Mouse (Mus musculus): ENCODE measurements around the gene Trpm4. TPM values are rescaled to one million over a fixed set of nuclear protein-coding genes. Genes with fewer than 3 reads are reported as not detected.

Trpm4 gene
- polyA plus RNA-seq, 1 experiment from 2014 or later: 15.7 TPM

DNA sequence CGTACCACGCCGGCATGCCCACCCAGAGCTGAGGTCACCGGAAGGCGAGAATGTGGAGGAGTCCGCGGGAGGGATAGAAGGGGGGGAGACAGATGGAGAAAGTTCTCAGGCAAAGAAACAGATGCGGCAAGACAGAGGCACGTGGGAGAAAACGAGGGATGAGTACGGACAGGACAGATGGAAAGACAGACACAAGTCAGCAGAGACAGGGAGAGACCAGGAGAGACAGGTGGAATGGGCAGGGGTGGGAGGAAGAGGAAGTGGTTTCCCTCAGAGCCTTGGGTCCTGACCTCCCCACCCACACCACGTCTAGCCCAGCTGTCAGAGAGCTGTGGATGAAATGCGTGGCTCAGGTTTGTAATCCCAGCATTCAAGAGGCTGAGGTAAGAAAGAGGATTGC, 13.3 kb upstream of the Trpm4 start:
- Histone ChIP-seq H3K4me1 (ENCODE audit: insufficient read depth) (no peaks in the 10 kb centered on the region), H3K27ac (ENCODE audit: low read depth) (no peak overlapping the region), H3K4me3 (ENCODE audit: low read depth, low read length) (no peak overlapping the region), H3K36me3 (ENCODE audit: insufficient read depth) (no peaks in the 10 kb centered on the region), H3K27me3 (ENCODE audit: insufficient read depth, low read length) (no peaks in the 10 kb centered on the region), H3K4me2 (no peak overlapping the region), H3K9me3 (ENCODE audit: low read depth, low read length) (no peaks in the 10 kb centered on the region), H3K9ac (no peak overlapping the region)
- WGBS: 62% methylated on average over 13 of the region's 13 CpGs
- ATAC-seq (ENCODE audit: insufficient read depth): no peak
- DNase-seq: no peak
- no peak for TF ChIP-seq CTCF (IDR thresholded peaks at IDR 0.05; ENCODE audit: low read depth)

- 29% methylated on average over 13 of the region's 13 CpGs for WGBS
- ATAC-seq (ENCODE audit: insufficient read depth): no peak
- peak; percentile 30 for DNase-seq
- no peak overlapping the region for H3K4me2 ChIP-seq
- no peaks in the 10 kb centered on the region for H3K27me3 ChIP-seq (ENCODE audit: insufficient read depth, low read length)
- no peak overlapping the region for H3K4me3 ChIP-seq (ENCODE audit: low read depth, low read length)
- no peaks in the 10 kb centered on the region for H3K9me3 ChIP-seq (ENCODE audit: low read depth, low read length)
- no peaks in the 10 kb centered on the region for H3K36me3 ChIP-seq (ENCODE audit: insufficient read depth)
- H3K4me1 ChIP-seq (ENCODE audit: insufficient read depth): peaks cover 13% of the 10 kb centered on the region
- TF ChIP-seq CTCF (IDR thresholded peaks at IDR 0.05; ENCODE audit: low read depth): peak; percentile 46
- H3K27ac ChIP-seq (ENCODE audit: low read depth): no peak overlapping the region
- no peak overlapping the region for H3K9ac ChIP-seq
Observed at GRCm38 (mm10) chr7:45343543-45343942, 10.0 kb upstream of the Trpm4 start.

- no peak for ATAC-seq (ENCODE audit: insufficient read depth)
- H3K27ac ChIP-seq (ENCODE audit: low read depth): no peak overlapping the region
- no peak overlapping the region for H3K4me3 ChIP-seq (ENCODE audit: low read depth, low read length)
- H3K4me2 ChIP-seq: no peak overlapping the region
- H3K9ac ChIP-seq: no peak overlapping the region
- H3K4me1 ChIP-seq (ENCODE audit: insufficient read depth): peaks cover 15% of the 10 kb centered on the region
- H3K9me3 ChIP-seq (ENCODE audit: low read depth, low read length): no peaks in the 10 kb centered on the region
- WGBS: 87% methylated on average over 11 of the region's 11 CpGs
- no peaks in the 10 kb centered on the region for H3K27me3 ChIP-seq (ENCODE audit: insufficient read depth, low read length)
- no peak for TF ChIP-seq CTCF (IDR thresholded peaks at IDR 0.05; ENCODE audit: low read depth)
- DNase-seq: no peak
- no peaks in the 10 kb centered on the region for H3K36me3 ChIP-seq (ENCODE audit: insufficient read depth)
Observed at GRCm38 (mm10) chr7:45342081-45342480, 8.5 kb upstream of the Trpm4 start.

DNA sequence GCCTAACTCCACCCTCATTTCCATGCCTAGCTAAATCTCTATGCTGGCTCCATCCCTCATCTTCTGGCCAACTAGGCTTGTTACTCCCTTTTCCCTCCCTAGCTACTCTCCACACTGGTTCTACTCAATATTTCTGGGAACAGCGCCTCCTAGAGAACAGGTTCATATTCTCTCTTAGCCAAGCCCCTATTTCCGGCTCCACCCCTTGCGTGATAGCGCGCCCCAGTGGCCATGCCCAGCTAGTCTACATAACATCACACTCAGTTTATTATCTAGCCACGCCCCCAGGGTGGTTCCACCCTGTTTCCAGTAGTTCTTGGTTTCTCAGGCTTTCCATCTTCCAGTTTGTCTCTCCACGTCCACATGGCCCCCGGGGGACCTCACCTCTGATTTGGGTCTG, 7.7 kb upstream of the Trpm4 start:
- DNase-seq: peak; percentile 94
- H3K27me3 ChIP-seq (ENCODE audit: insufficient read depth, low read length): no peaks in the 10 kb centered on the region
- peak overlapping the region; percentile 56 for H3K4me3 ChIP-seq (ENCODE audit: low read depth, low read length)
- peak overlapping the region; percentile 60; the same call in 1 of the 2 replicates for H3K27ac ChIP-seq (ENCODE audit: low read depth)
- H3K4me1 ChIP-seq (ENCODE audit: insufficient read depth): peaks cover 15% of the 10 kb centered on the region
- ATAC-seq (ENCODE audit: insufficient read depth): peak; percentile 12; the same call in 1 of the 2 replicates
- no peaks in the 10 kb centered on the region for H3K36me3 ChIP-seq (ENCODE audit: insufficient read depth)
- H3K4me2 ChIP-seq: peak overlapping the region; percentile 95
- WGBS: 2% methylated on average over 8 of the region's 8 CpGs
- H3K9ac ChIP-seq: no peak overlapping the region
- peak; percentile 77 for TF ChIP-seq CTCF (IDR thresholded peaks at IDR 0.05; ENCODE audit: low read depth)
- H3K9me3 ChIP-seq (ENCODE audit: low read depth, low read length): no peaks in the 10 kb centered on the region

DNA sequence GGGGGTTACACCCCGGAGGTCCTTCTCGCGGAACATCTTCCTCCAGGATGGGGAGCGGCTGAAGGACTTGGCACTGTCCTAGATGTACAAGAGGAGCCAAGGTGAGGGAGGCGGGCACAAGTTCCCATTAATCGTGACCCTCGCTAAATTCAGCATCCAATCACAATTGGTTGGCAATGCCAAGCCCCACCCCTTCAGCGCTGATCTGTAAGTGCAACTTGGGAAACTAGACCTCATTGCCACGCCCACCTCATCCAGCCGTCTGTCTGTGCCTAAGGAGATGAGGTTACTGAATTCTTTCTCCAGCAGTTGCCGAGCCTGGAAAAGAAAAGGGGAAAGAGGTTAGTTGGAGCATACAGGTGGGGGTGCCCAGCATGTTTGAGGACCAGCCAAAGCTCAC, 7.1 kb upstream of the Trpm4 start:
- Histone ChIP-seq H3K27ac (ENCODE audit: low read depth) (peak overlapping the region; percentile 60; the same call in 1 of the 2 replicates), H3K9me3 (ENCODE audit: low read depth, low read length) (no peaks in the 10 kb centered on the region), H3K27me3 (ENCODE audit: insufficient read depth, low read length) (no peaks in the 10 kb centered on the region), H3K4me3 (ENCODE audit: low read depth, low read length) (peak overlapping the region; percentile 56), H3K36me3 (ENCODE audit: insufficient read depth) (no peaks in the 10 kb centered on the region), H3K4me1 (ENCODE audit: insufficient read depth) (peaks cover 15% of the 10 kb centered on the region), H3K4me2 (peak overlapping the region; percentile 95), H3K9ac (peak overlapping the region; percentile 63; the same call in 1 of the 2 replicates)
- peak; percentile 18; the same call in 1 of the 2 replicates for ATAC-seq (ENCODE audit: insufficient read depth)
- WGBS: 2% methylated on average over 11 of the region's 11 CpGs
- no peak for TF ChIP-seq CTCF (IDR thresholded peaks at IDR 0.05; ENCODE audit: low read depth)
- DNase-seq: peak; percentile 90

DNA sequence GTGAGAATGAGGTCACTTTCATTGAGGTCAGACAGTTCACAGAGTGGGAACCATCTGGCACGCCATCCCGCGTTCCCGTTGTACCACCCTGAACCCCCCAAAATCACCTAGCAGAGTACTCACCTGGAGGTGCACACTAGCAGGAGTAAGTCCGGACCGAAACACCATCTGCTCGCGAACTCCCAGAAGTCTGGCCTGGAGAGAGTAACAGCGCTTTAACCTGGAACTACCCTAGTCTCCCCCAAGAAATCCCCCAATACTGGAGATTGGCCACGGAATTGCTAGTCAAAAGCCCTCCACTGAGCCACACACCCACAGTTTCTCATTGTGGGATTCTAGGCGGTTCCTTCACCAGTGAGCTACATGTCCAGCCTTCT, 6.5 kb upstream of the Trpm4 start:
- no peaks in the 10 kb centered on the region for H3K36me3 ChIP-seq (ENCODE audit: insufficient read depth)
- H3K27ac ChIP-seq (ENCODE audit: low read depth): peak overlapping the region; percentile 68
- TF ChIP-seq CTCF (IDR thresholded peaks at IDR 0.05; ENCODE audit: low read depth): no peak
- H3K4me1 ChIP-seq (ENCODE audit: insufficient read depth): peaks cover 15% of the 10 kb centered on the region
- H3K4me3 ChIP-seq (ENCODE audit: low read depth, low read length): peak overlapping the region; percentile 56
- 1% methylated on average over 11 of the region's 11 CpGs for WGBS
- peak; percentile 2; the same call in 1 of the 2 replicates for ATAC-seq (ENCODE audit: insufficient read depth)
- H3K9ac ChIP-seq: peak overlapping the region; percentile 63
- peak overlapping the region; percentile 95 for H3K4me2 ChIP-seq
- no peaks in the 10 kb centered on the region for H3K9me3 ChIP-seq (ENCODE audit: low read depth, low read length)
- no peak for DNase-seq
- no peaks in the 10 kb centered on the region for H3K27me3 ChIP-seq (ENCODE audit: insufficient read depth, low read length)

DNA sequence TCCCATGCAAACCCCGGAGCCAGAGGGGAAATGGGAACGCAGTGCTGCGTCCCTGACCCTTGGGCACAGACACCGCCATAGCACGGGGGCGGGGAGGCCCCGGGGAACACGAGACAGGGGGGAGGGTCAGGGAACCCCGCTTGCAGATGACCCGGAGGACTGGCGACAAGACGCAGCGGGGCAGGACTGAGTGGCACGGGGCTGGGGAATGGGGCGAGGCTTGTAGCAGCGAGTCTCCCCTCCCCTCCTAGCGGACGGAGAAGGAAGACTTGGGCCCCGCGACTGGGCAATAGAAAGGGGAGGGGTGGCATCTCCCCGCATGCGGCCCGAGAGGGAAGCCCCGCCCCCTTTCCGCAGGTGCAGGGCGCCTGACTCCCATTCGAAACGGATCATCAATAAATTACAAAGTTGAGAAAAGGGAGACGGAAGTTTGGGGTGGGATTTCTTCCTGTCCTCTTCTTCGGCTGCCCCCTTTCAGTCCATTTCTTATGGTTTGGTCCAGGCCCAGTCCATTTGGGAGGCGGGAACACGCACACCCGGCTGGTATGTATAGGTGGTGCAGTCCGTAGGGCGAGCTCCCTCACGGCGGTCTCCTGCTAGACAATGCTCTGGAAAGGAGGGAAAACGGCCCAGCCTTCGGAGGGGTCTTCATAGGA, 6.0 kb upstream of the Trpm4 start:
- no peaks in the 10 kb centered on the region for H3K27me3 ChIP-seq (ENCODE audit: insufficient read depth, low read length)
- TF ChIP-seq CTCF (IDR thresholded peaks at IDR 0.05; ENCODE audit: low read depth): peak; percentile 67
- peak; percentile 88 for DNase-seq
- H3K9me3 ChIP-seq (ENCODE audit: low read depth, low read length): no peaks in the 10 kb centered on the region
- WGBS: under 1% methylated on average over 38 of the region's 39 CpGs
- H3K36me3 ChIP-seq (ENCODE audit: insufficient read depth): no peaks in the 10 kb centered on the region
- H3K27ac ChIP-seq (ENCODE audit: low read depth): peak overlapping the region; percentile 68; the same call in 1 of the 2 replicates
- H3K9ac ChIP-seq: peak overlapping the region; percentile 63
- H3K4me3 ChIP-seq (ENCODE audit: low read depth, low read length): peak overlapping the region; percentile 56
- peak overlapping the region; percentile 95 for H3K4me2 ChIP-seq
- peaks cover 20% of the 10 kb centered on the region for H3K4me1 ChIP-seq (ENCODE audit: insufficient read depth)
- ATAC-seq (ENCODE audit: insufficient read depth): peak; percentile 76

All from lung, embryonic 14.5 days (tissue).